Mouse (Mus musculus): ENCODE results near the gene Dbndd2.

DNA sequence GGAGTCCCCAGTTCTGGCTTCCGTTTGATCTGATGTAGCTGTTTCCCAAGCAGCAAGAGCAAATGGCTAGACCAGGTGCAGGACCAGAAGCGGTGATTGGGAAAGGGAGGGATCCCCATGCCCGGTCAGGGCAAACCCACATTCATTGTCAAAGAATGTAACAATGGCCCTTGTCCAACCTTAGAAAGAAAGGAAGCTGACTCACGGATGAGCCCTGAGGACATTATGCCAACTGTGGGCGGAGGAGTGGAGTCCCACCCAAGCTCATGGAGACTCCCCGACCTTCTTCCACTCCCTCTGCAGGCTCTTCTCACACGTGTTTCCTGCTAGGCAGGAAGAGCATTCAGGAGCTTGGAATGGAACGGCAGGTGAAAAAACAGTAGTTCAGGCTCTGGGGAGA lies 27.5 kb downstream of the Dbndd2 start:
- TF ChIP-seq ZKSCAN1 (IDR thresholded peaks at IDR 0.05; ENCODE audit: low read depth, low read length) (no peak), GATA1 (IDR thresholded peaks at IDR 0.05; ENCODE audit: low read depth, low read length) (no peak), CTCF (IDR thresholded peaks at IDR 0.05 in 2 of 3, conservative IDR thresholded peaks at IDR 0.05 in 1 of 3; ENCODE audit: control insufficient read depth in 1 of 3, insufficient read depth in 1 of 3, low read depth in 2 of 3, low read length in 3 of 3, poor library complexity in 1 of 3, severe bottlenecking in 1 of 3) (no peak), ZMIZ1 (IDR thresholded peaks at IDR 0.05; ENCODE audit: low read depth, low read length) (no peak), ZNF384 (IDR thresholded peaks at IDR 0.05; ENCODE audit: low read depth, low read length) (no peak), RCOR1 (IDR thresholded peaks at IDR 0.05; ENCODE audit: low read depth, low read length) (no peak), USF1 (IDR thresholded peaks at IDR 0.05; ENCODE audit: low read depth, low read length) (no peak), MAFK (IDR thresholded peaks at IDR 0.05; ENCODE audit: borderline replicate concordance, low read depth, low read length) (no peak), POLR2A (IDR thresholded peaks at IDR 0.05; ENCODE audit: control insufficient read depth in 1 of 2, insufficient read depth in 1 of 2, low read depth in 1 of 2, low read length in 2 of 2, poor library complexity in 1 of 2) (no peak)
